Mouse (Mus musculus): ENCODE data around the gene Pex5.

DNA sequence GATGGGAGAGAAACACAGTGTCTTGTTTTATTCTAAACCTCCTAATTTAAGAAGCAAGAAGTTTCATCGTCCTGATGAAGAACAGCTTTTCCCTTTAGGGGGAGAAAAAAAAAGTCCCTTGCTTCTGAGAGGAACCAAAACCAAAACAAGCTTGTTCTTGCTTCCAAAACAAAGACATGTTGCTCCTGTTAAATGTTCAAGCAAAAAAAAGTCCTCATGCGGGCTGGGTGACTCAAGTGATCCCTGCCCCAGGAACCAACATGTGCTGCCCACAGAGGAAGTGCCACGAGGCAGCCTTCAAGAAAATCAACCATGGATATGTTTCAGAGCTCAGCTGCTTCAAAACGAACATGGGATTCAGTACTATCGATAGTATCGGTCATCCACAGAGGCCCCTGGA is 55.9 kb downstream of the Pex5 start:
- TF ChIP-seq POLR2A (IDR thresholded peaks at IDR 0.05; ENCODE audit: extremely low read depth, insufficient read depth, low read length), result no peak
- no peak for TF ChIP-seq CTCF (IDR thresholded peaks at IDR 0.05; ENCODE audit: extremely low read depth, insufficient read depth, low read length)

Data from cortical plate, adult 2 months (tissue).